Mouse (Mus musculus) adipocyte (in vitro differentiated cells): ENCODE data around the gene Bricd5.
A peak's percentile ranks its signal among the peaks of the same experiment; 100 is the strongest.

Experiments used
- DNase-seq: peaks from one replicate; pipeline ENCODE4 v3.0.0-alpha.2; 2016; ENCODE audit warnings: low spot score

Gene Bricd5

GRCm38 (mm10) chr17:24485090-24485860 lies 11.6 kb downstream of the Bricd5 start:
- DNase-seq = no peak

- no peak for DNase-seq
Measured at GRCm38 (mm10) chr17:24488186-24488661, 14.5 kb downstream of the Bricd5 start, which contains the start of gene Caskin1. Gene Caskin1 (plus strand): TSS chr17:24488601.

GRCm38 (mm10) chr17:24488662-24489264 lies 15.1 kb downstream of the Bricd5 start:
- no peak for DNase-seq

- DNase-seq = no peak
Measured at GRCm38 (mm10) chr17:24489265-24490030, 15.8 kb downstream of the Bricd5 start.

GRCm38 (mm10) chr17:24490399-24490798 lies 16.7 kb downstream of the Bricd5 start:
- no peak for DNase-seq

GRCm38 (mm10) chr17:24494627-24495335 lies 21.1 kb downstream of the Bricd5 start:
- DNase-seq = no peak

GRCm38 (mm10) chr17:24495443-24495842 lies 21.8 kb downstream of the Bricd5 start:
- no peak for DNase-seq

GRCm38 (mm10) chr17:24496026-24496425 lies 22.3 kb downstream of the Bricd5 start:
- no peak for DNase-seq

- no peak for DNase-seq
Measured at GRCm38 (mm10) chr17:24502208-24502607, 28.5 kb downstream of the Bricd5 start.

- no peak for DNase-seq
Measured at GRCm38 (mm10) chr17:24504085-24504484, 30.4 kb downstream of the Bricd5 start.

- DNase-seq = no peak
Measured at GRCm38 (mm10) chr17:24505286-24505955, 31.7 kb downstream of the Bricd5 start.

GRCm38 (mm10) chr17:24506332-24507070 lies 32.8 kb downstream of the Bricd5 start:
- no peak for DNase-seq

GRCm38 (mm10) chr17:24507129-24507664 lies 33.5 kb downstream of the Bricd5 start:
- no peak for DNase-seq

- DNase-seq = no peak
Measured at GRCm38 (mm10) chr17:24507806-24508460, 34.2 kb downstream of the Bricd5 start.

- DNase-seq = peak; percentile 69
Measured at GRCm38 (mm10) chr17:24513609-24514008, 39.9 kb downstream of the Bricd5 start.

GRCm38 (mm10) chr17:24514270-24515257 lies 40.9 kb downstream of the Bricd5 start:
- no peak for DNase-seq

- DNase-seq = no peak
Measured at GRCm38 (mm10) chr17:24520450-24520849, 46.8 kb downstream of the Bricd5 start.

- no peak for DNase-seq
Measured at GRCm38 (mm10) chr17:24524734-24525133, 51.0 kb downstream of the Bricd5 start.
